Mouse (Mus musculus) kidney, postnatal 4 days (tissue): ENCODE measurements around the gene Pola1.
A peak's percentile ranks its signal among the peaks of the same experiment; 100 is the strongest.

ENCODE experiments used
- DNase-seq, 2 experiments: peaks; one replicate each; pipeline ENCODE4 v3.0.0; 2021; ENCODE audit warnings: mixed read lengths in 2 of 2

Pola1 gene

GRCm38 (mm10) chrX:93286291-93286893, 345.6 kb downstream of the Pola1 start, which contains the start of gene Arx:
Gene Arx (plus strand): TSS chrX:93286445.
- peak; percentile 75 to 82 for DNase-seq

GRCm38 (mm10) chrX:93285091-93285490, 346.9 kb downstream of the Pola1 start:
- no peak for DNase-seq

GRCm38 (mm10) chrX:93281756-93282155, 350.2 kb downstream of the Pola1 start:
- DNase-seq = no peak

- DNase-seq = peak; percentile 73 to 79
Measured at GRCm38 (mm10) chrX:93281028-93281723, 350.8 kb downstream of the Pola1 start.

- no peak for DNase-seq
Measured at GRCm38 (mm10) chrX:93279940-93280339, 352.0 kb downstream of the Pola1 start.

GRCm38 (mm10) chrX:93275689-93276088, 356.3 kb downstream of the Pola1 start:
- DNase-seq = no peak
